Mouse (Mus musculus) midbrain, embryonic 14.5 days (tissue): ENCODE data around the gene Zmynd10. TPM values are rescaled to one million over a fixed set of nuclear protein-coding genes. Genes with fewer than 3 reads are reported as not detected.

Experiments used
- ATAC-seq: fragments of 200-750 bp; cut with Nextera tagmentation; 2 replicates; pipeline ENCODE4 v1.8.0; 2017; ENCODE audit warnings: moderate number of reproducible peaks, moderate library complexity; ENCODE audit not compliant: low FRiP score, low TSS enrichment
- DNase-seq: peaks from one replicate; pipeline ENCODE4 v3.0.0-alpha.2; 2015
- H3K27ac ChIP-seq: fragments of 300-500 bp; sonication (generic); replicated peaks from 2 replicates; pipeline ENCODE4 v1.5.1; 2014; ENCODE audit warnings: mild to moderate bottlenecking, low read depth, low read length, moderate library complexity
- H3K27me3 ChIP-seq: fragments of 300-500 bp; sonication (generic); 2 replicates; pipeline ENCODE4 v1.6.1; 2014; ENCODE audit warnings: low read length, control low read depth, mixed read lengths; ENCODE audit not compliant: control insufficient read depth, insufficient read depth
- H3K36me3 ChIP-seq: fragments of 300-500 bp; sonication (generic); 2 replicates; pipeline ENCODE4 v1.6.1; 2014; ENCODE audit warnings: low read length, control low read depth; ENCODE audit not compliant: control insufficient read depth, insufficient read depth
- H3K4me1 ChIP-seq: fragments of 300-500 bp; sonication (generic); 2 replicates; pipeline ENCODE4 v1.6.1; 2014; ENCODE audit warnings: mild to moderate bottlenecking, antibody characterized with exemption, low read length, control low read depth; ENCODE audit not compliant: control insufficient read depth, insufficient read depth
- H3K4me2 ChIP-seq: fragments of 300-500 bp; sonication (generic); 2 replicates; pipeline ENCODE4 v1.6.1; 2014; ENCODE audit warnings: mild to moderate bottlenecking, low read length, moderate library complexity
- H3K4me3 ChIP-seq: fragments of 300-500 bp; sonication (generic); replicated peaks from 2 replicates; pipeline ENCODE4 v1.5.1; 2014; ENCODE audit warnings: low read depth, low read length
- H3K9ac ChIP-seq: fragments of 300-500 bp; sonication (generic); replicated peaks from 2 replicates; pipeline ENCODE4 v1.6.1; 2014; ENCODE audit warnings: mild to moderate bottlenecking, low read length, moderate library complexity
- H3K9me3 ChIP-seq: fragments of 300-500 bp; sonication (generic); 2 replicates; pipeline ENCODE4 v1.6.1; 2016; ENCODE audit warnings: low read length, control low read depth, mixed read lengths; ENCODE audit not compliant: control insufficient read depth
- WGBS: fragments of 180-500 bp; shearing (Covaris S2); extraction: QIAGEN DNeasy Blood & Tissue Kit; methylation state at CpG from one replicate; pipeline ENCODE4 v1.1.7; 2014; 5-methylcytosine and 5-hydroxymethylcytosine counted together
- polyA plus RNA-seq: library from polyadenylated mRNA; unstranded; fragments of >200 nt; fragmentation: Nextera tagmentation; extraction: Ambion mirVana; gene quantifications from 2 replicates; pipeline ENCODE4 v1.2.1, GENCODE M21; 2014

The Zmynd10 gene
- polyA plus RNA-seq, 1 experiment from 2014 or later = 2.5 TPM

DNA sequence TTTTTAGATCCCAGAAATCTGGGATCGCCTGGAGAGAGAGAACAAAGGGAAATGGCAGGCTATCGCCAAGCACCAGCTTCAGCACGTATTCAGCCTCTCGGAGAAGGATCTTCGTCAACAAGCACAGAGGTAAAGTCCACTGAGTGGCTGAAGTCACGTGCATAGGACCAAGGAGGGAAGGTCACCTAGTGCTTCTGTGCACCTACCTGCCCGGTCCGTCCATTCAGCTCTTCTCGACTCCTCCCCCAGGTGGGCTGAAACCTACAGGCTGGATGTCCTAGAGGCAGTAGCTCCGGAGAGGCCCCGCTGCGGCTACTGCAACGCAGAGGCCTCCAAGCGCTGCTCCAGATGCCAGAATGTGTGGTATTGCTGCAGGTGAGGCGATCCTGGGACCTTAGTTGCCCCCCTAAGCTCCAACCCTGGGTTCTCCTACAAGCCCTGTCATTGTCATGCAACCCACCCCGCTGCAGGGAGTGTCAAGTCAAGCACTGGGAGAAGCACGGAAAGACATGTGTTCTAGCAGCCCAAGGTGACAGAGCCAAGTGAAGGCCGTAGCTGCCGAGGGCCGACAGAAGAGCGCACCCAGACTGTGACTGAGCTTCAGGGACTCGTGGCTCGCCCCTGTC lies 3.5 kb downstream of the Zmynd10 start:
- WGBS = 26% methylated on average over 23 of the region's 23 CpGs
- no peak overlapping the region for H3K9ac ChIP-seq

DNA sequence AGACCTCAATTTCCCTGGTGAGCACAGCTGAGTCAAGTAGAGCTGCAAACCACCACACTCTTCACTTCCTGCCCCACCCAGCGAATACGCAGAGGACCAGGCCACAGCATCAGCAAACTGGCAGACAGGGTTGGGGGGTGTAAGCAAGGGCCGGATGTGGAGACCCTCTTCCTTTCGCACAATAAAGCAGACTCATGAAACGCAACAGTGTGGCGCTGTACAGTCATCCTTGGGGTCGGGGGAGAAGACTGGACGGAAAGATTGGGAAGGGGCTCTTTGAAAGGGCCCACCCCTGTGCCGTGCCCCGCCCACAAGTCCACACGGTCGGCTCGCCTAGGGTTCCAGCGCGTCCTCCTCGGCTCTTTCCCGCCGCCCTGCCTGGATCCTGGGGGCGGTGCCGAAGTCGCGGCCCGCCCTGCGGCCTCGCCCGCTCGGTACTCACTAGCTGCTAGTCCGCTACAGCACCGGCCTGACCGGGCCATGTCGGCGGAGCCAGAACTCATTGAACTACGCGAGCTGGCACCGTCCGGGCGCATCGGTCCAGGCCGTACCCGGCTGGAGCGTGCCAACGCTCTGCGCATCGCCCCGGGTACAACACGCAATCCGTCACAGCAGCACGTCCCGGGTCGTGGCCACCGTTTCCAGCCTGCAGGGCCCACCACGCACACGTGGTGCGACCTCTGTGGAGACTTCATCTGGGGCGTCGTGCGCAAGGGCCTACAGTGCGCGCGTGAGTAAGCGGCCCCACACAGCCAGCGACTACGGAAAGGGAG lies 4.2 kb downstream of the Zmynd10 start, which contains the start of gene Rassf1:
Gene Rassf1, plus strand, starts transcription at position 439 of the 773 bp plus-strand sequence.
- DNase-seq (peak; percentile 48), ATAC-seq (no peak)
- 2% methylated on average over 63 of the region's 63 CpGs for WGBS

More for the DNA sequence above, 3.5 kb downstream of the Zmynd10 start:
- DNase-seq (no peak), ATAC-seq (no peak)
- Histone ChIP-seq H3K9me3 (no peaks in the 10 kb centered on the region), H3K27me3 (peaks cover 30% of the 10 kb centered on the region), H3K4me2 (peak overlapping the region; percentile 53; the same call in 1 of the 2 replicates), H3K4me1 (peaks cover 28% of the 10 kb centered on the region), H3K36me3 (no peaks in the 10 kb centered on the region), H3K27ac (no peak overlapping the region), H3K4me3 (peak overlapping the region; percentile 29; the same call in 1 of the 2 replicates)

DNA sequence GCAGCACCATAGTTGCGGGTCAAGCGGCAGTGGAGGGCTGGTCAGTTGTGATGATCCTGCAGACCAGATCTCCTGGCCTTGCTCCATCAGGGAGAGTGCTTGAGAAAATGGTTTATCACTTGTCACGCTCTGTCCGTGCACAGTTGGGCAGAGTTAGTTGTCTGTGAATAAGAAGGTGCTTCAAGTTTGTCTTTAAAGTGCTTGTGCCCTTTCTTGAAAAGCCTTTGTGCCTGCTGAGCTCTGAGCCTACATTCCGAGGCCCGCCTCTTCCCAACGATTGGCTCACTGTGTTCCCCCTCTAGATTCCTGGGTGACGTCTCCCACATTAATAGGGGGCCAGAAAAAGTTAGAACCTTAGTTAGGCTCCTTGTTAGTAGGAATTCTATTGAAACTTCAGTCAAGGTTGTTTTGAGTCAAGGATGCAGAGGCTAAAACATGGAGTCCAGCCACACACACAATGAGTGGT lies 4.8 kb downstream of the Zmynd10 start:
- WGBS = 11% methylated on average over 8 of the region's 8 CpGs
- Histone ChIP-seq H3K4me2 (peak overlapping the region; percentile 53), H3K27ac (no peak overlapping the region), H3K9ac (0 out of 2 replicates have a peak overlapping the region, but pooled peaks have one; percentile 45), H3K36me3 (peaks cover 3% of the 10 kb centered on the region; the same call in 1 of the 2 replicates), H3K4me1 (peaks cover 34% of the 10 kb centered on the region), H3K9me3 (no peaks in the 10 kb centered on the region), H3K27me3 (peaks cover 30% of the 10 kb centered on the region), H3K4me3 (peak overlapping the region; percentile 29)
- DNase-seq = no peak
- no peak for ATAC-seq

More for the DNA sequence above, 4.2 kb downstream of the Zmynd10 start, which contains the start of gene Rassf1:
- H3K4me1 ChIP-seq = peaks cover 35% of the 10 kb centered on the region
- no peaks in the 10 kb centered on the region for H3K9me3 ChIP-seq
- H3K4me3 ChIP-seq = peak within 1 kb of the TSS; percentile 29
- peaks cover 30% of the 10 kb centered on the region for H3K27me3 ChIP-seq
- peak within 1 kb of the TSS; percentile 45; the same call in 1 of the 2 replicates for H3K9ac ChIP-seq
- H3K36me3 ChIP-seq = no peaks in the 10 kb centered on the region
- H3K4me2 ChIP-seq = peak within 1 kb of the TSS; percentile 53
- no peak within 1 kb of the TSS for H3K27ac ChIP-seq

- Histone ChIP-seq H3K27me3 (peaks cover 30% of the 10 kb centered on the region), H3K4me2 (no peak overlapping the region; the same call in 1 of the 2 replicates), H3K9me3 (no peaks in the 10 kb centered on the region), H3K4me1 (peaks cover 26% of the 10 kb centered on the region), H3K9ac (no peak overlapping the region), H3K27ac (no peak overlapping the region), H3K36me3 (peaks cover 11% of the 10 kb centered on the region), H3K4me3 (no peak overlapping the region)
- DNase-seq = no peak
- ATAC-seq = no peak
- WGBS = 78% methylated on average over 5 of the region's 5 CpGs
Measured at GRCm38 (mm10) chr9:107552690-107553393, 5.7 kb downstream of the Zmynd10 start.

- Histone ChIP-seq H3K27ac (peak overlapping the region; percentile 88), H3K4me3 (peak overlapping the region; percentile 73), H3K4me1 (peaks cover 26% of the 10 kb centered on the region), H3K9ac (peak overlapping the region; percentile 76), H3K36me3 (peaks cover 20% of the 10 kb centered on the region), H3K4me2 (peak overlapping the region; percentile 92), H3K9me3 (no peaks in the 10 kb centered on the region), H3K27me3 (peaks cover 30% of the 10 kb centered on the region)
- peak; percentile 76; the same call in 1 of the 2 replicates for ATAC-seq
- no peak for DNase-seq
- 8% methylated on average over 37 of the region's 37 CpGs for WGBS
Measured at GRCm38 (mm10) chr9:107553541-107554318, 6.6 kb downstream of the Zmynd10 start.

GRCm38 (mm10) chr9:107554319-107554825 lies 7.3 kb downstream of the Zmynd10 start:
- Histone ChIP-seq H3K9ac (peak overlapping the region; percentile 76), H3K4me2 (peak overlapping the region; percentile 92), H3K4me1 (peaks cover 26% of the 10 kb centered on the region), H3K36me3 (peaks cover 27% of the 10 kb centered on the region), H3K27me3 (peaks cover 30% of the 10 kb centered on the region), H3K27ac (peak overlapping the region; percentile 88), H3K9me3 (no peaks in the 10 kb centered on the region), H3K4me3 (peak overlapping the region; percentile 73)
- DNase-seq (peak; percentile 100), ATAC-seq (peak; percentile 94)
- WGBS = under 1% methylated on average over 53 of the region's 53 CpGs

GRCm38 (mm10) chr9:107555031-107555457 lies 7.9 kb downstream of the Zmynd10 start:
- peaks cover 26% of the 10 kb centered on the region for H3K4me1 ChIP-seq
- WGBS = under 1% methylated on average over 23 of the region's 23 CpGs
- DNase-seq = peak; percentile 54
- H3K27ac ChIP-seq = peak overlapping the region; percentile 88
- no peaks in the 10 kb centered on the region for H3K9me3 ChIP-seq
- H3K36me3 ChIP-seq = peaks cover 33% of the 10 kb centered on the region
- H3K4me3 ChIP-seq = peak overlapping the region; percentile 73
- peak overlapping the region; percentile 76 for H3K9ac ChIP-seq
- H3K27me3 ChIP-seq = peaks cover 30% of the 10 kb centered on the region
- H3K4me2 ChIP-seq = peak overlapping the region; percentile 92
- ATAC-seq = no peak
